Mouse (Mus musculus) neural tube, embryonic 13.5 days (tissue): ENCODE measurements at regions not wholly inside any gene's neighbourhood (a gene's known extent, or its start where the extent isn't known, plus 50 kb on each side); places are given as distances from the start of the nearest gene placed in this dataset. TPM values are rescaled to one million over a fixed set of nuclear protein-coding genes. Genes with fewer than 3 reads are reported as not detected.

Experiments used
- microRNA-seq: library from miRNA; unstranded; fragments of <30 nt; microRNA quantifications from one replicate; pipeline ENCODE4, GENCODE M21; 2016

Small RNAs in the stretch of these regions (microRNA-seq; reads per million reads assigned to microRNA genes)
- gene Gm25754: not detected
